ENCODE assay signal across 15 mouse cellular contexts in the genomic region with DNA sequence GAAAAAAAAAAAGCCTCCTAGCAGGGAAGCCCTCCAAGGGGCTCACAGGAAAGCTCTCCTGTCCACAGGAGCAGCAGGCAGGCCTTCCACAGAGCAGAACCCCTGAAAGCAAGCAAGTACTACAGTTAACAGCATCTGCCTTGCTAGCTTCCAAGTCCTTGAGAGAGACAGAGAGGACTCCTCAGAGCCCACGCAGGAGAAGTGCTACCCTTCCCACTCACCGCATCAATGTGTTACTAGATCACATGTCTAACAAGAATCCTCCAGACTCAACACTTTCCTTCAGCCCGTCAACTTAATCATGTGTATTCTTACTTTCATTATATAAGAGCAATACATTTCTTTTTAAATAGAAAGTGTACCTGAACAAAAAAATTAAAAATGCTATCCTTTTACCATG.
DNase-seq lines count a peak whose midpoint lies in the region; TF ChIP-seq lines count a peak whose summit lies in the region.
"Had no signal": no experiment of that assay in that cellular context is flagged by ENCODE, and none has a peak within 500 bp of the region (broad histone marks: within the 10 kb centered on the region; RNA-seq: fewer than 3 reads in every experiment).

No protein-coding gene starts in this region.

- intact Hi-C loops in gastrocnemius, adult 2 months (cut with DNase I) = no loop called here

- TF ChIP-seq CTCF in gastrocnemius, adult 2 months (IDR thresholded peaks at IDR 0.05) = no peak

- no peak overlapping the region for H3K27ac ChIP-seq in gastrocnemius, adult 2 months
- H3K27ac ChIP-seq: forebrain, embryonic 13.5 days; hindbrain, postnatal 0 days; limb, embryonic 12.5 days had no signal

- no peak for DNase-seq in gastrocnemius, adult 2 months
- no peak for DNase-seq in gastrocnemius, postnatal 4 days (ENCODE audit: low spot score in 2 of 2)
- DNase-seq in right cerebral cortex, adult 2 months (ENCODE audit: low spot score in 2 of 2) = peak; percentile 7 to 41
- DNase-seq in right cerebral cortex, postnatal 25 days = no peak
- peak; percentile 13 to 58 for DNase-seq in frontal cortex, postnatal 36 days (ENCODE audit: low spot score in 2 of 2)
- DNase-seq in thymus, postnatal 25 days = peak; percentile 24
- no peak for DNase-seq in urinary bladder, postnatal 25 days (ENCODE audit: low spot score)
- DNase-seq: adrenal gland, postnatal 25 days; cerebellum, adult 9-10 months; kidney, postnatal 36 days; layer of hippocampus, postnatal 36 days; liver, postnatal 0 days had no signal

- H3K4me3 ChIP-seq in gastrocnemius, adult 2 months = peak overlapping the region; percentile 53; the same call in 1 of the 2 replicates
- H3K4me3 ChIP-seq: forebrain, embryonic 13.5 days; limb, embryonic 12.5 days had no signal

Comparison
In these comparisons a context has a peak if more than half of its experiments do, and no peak if none do; other contexts are left out.
1. DNase-seq: peak in right cerebral cortex, adult 2 months (2 of 2), frontal cortex, postnatal 36 days (2 of 2) and thymus, postnatal 25 days (single experiment); none in gastrocnemius, adult 2 months (single experiment), gastrocnemius, postnatal 4 days (0 of 2), right cerebral cortex, postnatal 25 days (single experiment) and urinary bladder, postnatal 25 days (single experiment).